Mouse (Mus musculus): Measurements from ENCODE around the gene Rap1a.

DNA sequence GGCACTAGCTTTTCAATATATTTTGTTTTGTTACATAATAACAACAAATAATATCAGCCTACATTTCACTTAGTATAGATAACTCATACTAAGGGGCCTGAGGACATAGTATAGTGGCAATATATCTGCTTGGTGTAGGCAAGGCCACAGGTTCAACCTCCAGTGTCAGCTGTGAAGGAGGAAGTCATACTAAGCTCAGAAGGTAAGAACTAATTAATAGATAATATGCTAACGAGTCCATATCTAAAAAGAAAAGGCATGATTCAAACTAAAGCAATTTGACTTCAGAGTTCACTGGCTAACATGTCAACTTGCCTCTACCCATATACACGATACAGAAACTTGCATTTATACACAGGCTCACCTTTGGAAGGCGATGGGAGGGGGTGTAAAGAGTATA, 41.1 kb downstream of the Rap1a start:
- TF ChIP-seq CTCF (IDR thresholded peaks at IDR 0.05; ENCODE audit: low read depth): no peak
- no peak for TF ChIP-seq EP300 (IDR thresholded peaks at IDR 0.05; ENCODE audit: low read depth)

All from heart, postnatal 0 days (tissue).